Mouse (Mus musculus) spleen, adult 2 months (tissue): ENCODE data around the gene Gba2.

Experiments used
- CTCF ChIP-seq: fragments of 200-500 bp; IDR thresholded peaks from 2 replicates; pipeline ENCODE4 v1.5.1; 2011; ENCODE audit warnings: mild to moderate bottlenecking, inconsistent platforms; ENCODE audit not compliant: insufficient read depth, insufficient read length, insufficient replicate concordance; ENCODE audit errors: extremely low read depth
- POLR2A ChIP-seq: fragments of 200-500 bp; IDR thresholded peaks from 2 replicates; pipeline ENCODE4 v1.6.1; 2011; ENCODE audit warnings: low read depth, low read length, inconsistent platforms

DNA sequence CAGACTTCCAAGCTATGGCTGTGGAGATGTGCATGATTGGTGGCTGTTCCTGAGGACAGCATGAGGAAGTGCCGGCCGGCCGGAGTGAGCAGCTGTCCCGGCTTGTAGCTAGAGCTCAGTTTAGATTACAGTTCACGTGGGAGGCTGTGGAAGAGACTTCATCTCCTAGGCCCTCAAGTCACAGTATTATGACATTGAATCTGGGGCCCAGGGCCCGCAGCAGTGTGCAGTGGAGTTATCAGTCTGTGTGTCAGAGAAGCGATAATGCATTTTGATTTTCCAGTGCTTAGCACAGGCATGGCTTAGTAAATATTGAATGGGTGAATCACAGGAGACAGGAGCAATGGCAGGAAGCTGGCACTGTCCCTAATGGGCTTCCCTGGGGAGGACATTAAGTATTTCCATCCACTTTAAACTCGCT, 48.6 kb downstream of the Gba2 start:
- no peak for TF ChIP-seq CTCF
- TF ChIP-seq POLR2A, result no peak
